Mouse (Mus musculus) embryo, embryonic 9.5 days (tissue): ENCODE data around the gene Spire2.

Experiments used
- DNase-seq: peaks from one replicate; pipeline ENCODE4 v3.0.0-alpha.2; 2017; ENCODE audit errors: extremely low spot score

The Spire2 gene

GRCm38 (mm10) chr8:123333864-123334263 lies 1.4 kb downstream of the Spire2 start:
- no peak for DNase-seq

DNA sequence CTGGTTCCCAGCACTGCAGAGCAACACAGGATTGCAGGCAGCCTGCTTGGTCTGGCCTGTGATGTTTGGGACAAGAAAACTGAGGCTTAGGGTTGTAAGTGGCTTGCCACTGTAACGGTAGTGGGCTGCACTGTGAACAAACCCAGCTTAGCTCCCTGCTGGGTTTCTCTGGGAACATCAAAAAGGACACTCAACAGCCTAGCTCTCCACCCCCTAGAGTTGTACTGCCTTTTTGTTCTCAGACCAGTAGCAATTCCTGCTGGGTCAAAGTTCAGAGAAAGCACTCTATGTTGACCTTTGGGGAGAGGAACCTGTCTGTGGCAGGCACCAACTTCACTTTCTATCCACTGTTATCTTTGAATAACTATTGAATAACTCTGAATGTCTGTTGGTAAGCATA lies 2.0 kb downstream of the Spire2 start:
- DNase-seq, result no peak

DNA sequence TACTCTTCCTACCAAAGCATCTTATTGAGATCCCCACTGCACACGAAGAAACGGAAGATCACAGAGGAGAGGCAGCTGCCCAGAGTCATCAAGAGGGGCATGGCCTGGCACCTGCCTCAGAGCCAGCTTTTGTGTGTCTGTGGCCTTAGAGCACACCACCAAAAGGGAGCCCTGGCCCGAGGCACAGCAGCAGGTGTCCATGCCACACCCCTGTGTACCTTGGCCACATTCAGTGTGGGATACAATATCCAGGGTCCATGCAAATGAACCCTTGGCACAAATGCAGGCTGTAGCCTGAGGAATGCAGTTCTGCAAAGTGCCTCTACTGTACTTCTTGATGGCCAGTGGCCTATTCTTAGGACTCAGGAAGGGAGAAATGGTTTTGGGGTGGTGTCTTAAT lies 5.0 kb downstream of the Spire2 start:
- no peak for DNase-seq

DNA sequence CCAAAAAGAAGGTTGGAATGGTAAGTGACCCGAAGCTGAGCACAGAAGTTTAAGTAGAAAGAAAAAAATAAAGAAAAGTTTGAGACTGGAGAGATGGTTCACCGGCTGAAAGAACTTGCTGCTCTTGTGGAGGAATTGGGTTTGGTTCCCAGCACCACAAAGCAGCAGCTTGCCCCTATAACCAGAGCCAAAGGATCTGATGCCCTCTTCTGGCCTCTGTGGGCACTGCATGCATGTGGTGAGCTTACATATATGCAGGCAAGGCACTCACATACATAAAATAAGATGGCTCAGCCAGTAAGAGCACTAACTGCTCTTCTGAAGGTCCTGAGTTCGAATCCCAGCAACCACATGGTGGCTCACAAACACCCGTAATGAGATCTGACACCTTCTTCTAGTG lies 7.6 kb downstream of the Spire2 start:
- no peak for DNase-seq

DNA sequence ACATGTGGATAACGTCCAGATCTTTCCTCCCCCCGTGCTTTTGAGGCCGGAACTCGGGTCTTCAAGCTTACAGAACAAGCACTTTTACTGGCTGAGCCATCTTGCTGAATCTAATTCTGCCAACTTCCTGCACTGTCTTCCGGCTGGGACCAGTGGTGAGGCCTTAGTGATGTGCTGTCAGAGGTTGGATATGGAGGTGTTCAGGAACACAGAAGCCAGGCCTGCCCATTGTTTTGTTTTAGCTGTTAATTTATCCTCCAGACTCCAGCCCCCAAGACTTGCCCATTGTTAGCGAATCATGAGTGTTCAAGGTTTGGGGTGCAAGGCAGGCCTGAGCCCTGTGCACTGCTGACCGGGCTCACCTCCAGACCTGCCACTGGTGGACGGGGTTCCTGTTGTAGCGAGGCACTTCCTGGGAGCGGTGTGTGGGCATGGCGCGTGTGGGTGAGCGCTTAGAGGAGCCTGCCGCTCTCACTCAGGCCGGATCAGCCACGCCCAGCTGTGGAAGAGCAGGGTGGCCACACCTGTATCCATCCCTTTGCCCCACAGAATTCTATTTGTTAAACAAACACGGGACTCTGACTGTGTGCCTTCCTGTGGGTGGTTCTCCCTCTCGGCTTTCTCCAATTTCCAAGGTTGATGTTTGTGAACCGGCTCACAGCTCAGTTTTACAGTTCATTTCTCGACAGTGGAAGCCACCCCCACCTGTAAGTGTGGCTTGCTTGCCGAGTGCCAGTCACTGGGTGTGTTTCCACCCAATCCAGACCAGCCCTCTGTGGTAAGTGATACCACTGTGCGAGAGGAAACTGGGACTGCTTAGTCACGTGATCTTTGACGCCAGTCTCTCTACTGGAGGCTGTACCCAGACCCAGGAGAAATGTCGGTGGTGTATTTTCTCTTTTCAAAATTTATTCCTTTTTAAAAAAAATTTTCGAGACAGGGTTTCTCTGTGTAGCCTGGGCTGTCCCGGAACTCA lies 8.8 kb downstream of the Spire2 start:
- DNase-seq, result no peak

DNA sequence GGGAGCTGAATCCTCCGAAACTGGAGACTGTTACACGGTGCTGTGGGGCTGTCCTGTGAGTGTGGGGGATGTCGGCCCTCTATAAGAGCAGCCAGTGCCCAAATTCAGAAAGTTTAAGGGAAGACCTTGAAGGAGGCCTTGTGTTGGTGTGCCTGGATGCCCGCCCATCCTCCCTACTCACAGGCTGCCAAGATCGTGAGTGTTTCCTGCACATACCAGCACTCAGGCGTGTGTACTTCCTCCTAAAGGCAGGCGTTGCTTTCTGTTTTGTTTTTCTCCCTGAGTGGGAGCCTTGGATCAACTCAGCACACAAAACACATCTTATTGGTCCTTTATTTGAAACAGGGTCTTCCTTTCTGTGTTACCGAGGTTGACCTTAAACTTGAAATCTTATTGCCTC lies 9.7 kb downstream of the Spire2 start:
- no peak for DNase-seq

GRCm38 (mm10) chr8:123342911-123343310 lies 10.4 kb downstream of the Spire2 start:
- DNase-seq, result no peak

DNA sequence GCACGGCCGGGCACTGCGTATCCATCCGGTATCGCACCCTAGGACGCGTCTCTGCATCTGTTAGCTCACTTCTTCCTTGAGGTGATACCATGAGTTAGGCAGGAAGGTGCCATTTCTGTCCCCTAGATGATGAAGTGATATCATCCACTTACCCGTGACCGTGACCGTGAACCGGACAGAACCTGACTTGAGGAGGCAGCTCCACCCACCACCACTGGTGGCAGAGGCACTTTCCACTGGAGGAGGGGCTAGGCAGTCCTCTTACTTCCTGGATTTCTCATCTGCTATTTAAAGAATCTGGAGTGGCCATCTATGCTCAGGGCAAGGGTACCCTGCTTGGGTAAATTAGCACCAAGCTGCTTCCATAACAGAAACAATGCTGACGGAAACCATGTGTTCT lies 10.9 kb downstream of the Spire2 start:
- no peak for DNase-seq

DNA sequence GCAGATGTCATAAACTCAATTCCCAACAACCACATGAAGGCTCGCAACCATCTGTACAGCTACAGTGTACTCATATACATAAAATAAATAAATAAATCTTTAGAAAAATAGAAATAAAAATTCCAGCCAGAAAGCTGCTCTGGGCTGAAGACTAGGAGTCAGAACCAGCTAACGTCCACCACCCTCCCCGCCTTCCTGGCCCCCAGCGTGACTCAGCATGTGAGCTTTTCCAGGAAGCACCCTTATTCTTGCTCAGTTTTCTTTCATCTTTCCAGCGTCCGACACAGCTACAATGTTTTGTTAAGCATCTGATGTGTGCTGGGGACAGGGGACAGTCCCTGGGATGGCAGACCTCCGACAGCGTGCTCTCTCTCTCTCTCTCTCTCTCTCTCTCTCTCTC lies 12.6 kb downstream of the Spire2 start:
- DNase-seq, result no peak

DNA sequence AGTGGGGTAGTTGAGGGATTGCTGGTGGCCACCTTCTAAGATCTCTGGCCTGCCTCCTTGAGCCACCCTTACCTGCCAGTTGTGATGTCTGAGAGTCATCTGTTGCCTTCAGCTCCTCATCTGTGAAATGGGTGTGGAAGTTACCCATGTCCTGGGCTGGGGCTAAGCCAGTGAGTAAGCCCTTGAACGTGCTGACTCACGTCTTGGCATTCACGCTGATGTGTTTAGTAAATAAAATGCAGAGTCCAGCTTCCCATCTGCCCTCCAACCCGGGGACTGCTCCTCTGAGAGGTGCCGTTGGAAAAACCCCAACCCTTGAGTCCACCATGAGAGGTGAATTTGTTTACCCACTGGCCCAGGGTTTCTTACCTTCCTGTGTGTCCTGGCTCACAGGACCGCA lies 13.3 kb downstream of the Spire2 start:
- no peak for DNase-seq

- no peak for DNase-seq
Measured at GRCm38 (mm10) chr8:123347293-123347692, 14.8 kb downstream of the Spire2 start.

GRCm38 (mm10) chr8:123348237-123348843 lies 15.8 kb downstream of the Spire2 start:
- DNase-seq, result no peak

- DNase-seq, result no peak
Measured at GRCm38 (mm10) chr8:123349073-123349472, 16.6 kb downstream of the Spire2 start.

DNA sequence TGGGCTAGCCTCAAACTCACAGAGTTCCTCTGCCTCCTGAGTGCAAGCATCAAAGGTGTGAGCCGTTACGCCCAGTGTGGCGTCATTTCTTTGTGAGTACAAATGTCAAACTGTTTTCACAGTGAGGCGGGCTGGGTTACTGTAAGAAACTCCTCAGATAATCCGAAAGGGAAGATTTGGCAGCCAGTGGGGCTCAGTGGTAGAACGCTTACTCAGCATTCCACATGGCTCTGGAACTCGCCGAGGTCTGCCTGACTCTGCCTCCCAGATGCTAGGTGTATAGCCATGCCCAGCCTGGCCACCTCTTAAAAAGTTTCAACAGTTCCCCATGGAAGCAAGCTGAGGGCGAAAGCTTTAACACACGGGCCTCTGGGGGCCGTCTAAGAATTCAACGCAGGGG lies 19.6 kb downstream of the Spire2 start:
- no peak for DNase-seq

- peak; percentile 33 for DNase-seq
Measured at GRCm38 (mm10) chr8:123352786-123353185, 20.3 kb downstream of the Spire2 start.

- no peak for DNase-seq
Measured at GRCm38 (mm10) chr8:123353216-123353615, 20.7 kb downstream of the Spire2 start.

GRCm38 (mm10) chr8:123361082-123361739 lies 28.7 kb downstream of the Spire2 start:
- peak; percentile 88 for DNase-seq

DNA sequence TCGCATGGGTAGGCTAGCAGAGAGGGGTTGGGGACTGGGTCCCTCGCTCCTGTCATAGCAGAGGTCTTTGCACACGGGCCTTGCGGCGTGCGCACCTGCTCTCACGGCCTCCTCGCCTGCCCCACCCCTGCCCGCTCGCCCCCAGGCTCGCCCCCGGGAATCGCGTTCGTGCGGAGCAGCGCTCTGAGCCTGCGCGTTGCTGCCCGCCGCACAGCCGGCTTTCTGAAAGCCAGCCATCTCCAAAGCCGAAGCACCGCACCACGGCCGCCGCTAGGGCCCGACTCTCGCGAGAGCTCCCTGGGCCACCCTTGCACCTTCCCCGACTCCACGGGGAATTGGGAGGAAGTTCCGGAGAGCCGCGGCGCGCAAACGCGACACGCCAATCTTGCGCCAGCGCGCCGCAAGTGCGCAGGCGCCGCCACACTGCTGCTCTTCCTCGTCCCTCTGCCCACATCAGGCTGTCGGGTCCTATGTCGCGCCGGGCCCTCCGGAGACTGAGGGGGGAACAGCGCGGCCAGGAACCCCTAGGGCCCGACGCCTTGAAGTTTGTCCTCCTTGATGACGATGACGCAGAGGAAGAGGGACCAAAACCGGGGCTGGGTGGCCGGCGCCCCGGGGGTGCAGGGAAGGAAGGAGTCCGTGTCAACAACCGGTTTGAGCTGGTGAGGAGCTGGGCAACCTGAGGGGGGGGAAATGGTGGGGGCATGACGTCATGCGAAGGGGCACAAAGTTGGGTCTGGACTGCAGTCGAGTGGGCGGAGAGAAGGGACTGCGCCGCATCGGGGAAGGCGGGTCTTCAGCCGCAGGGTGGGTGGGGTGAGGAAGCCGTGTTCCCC lies 41.1 kb downstream of the Spire2 start, which contains the start of gene Tcf25:
TSS of gene Tcf25 (plus strand) at position 351 of the 836 bp plus-strand sequence.
- DNase-seq, result peak; percentile 97

GRCm38 (mm10) chr8:123374239-123374578 lies 41.7 kb downstream of the Spire2 start:
- DNase-seq, result peak; percentile 96

- DNase-seq, result no peak
Measured at GRCm38 (mm10) chr8:123375701-123376100, 43.2 kb downstream of the Spire2 start.

GRCm38 (mm10) chr8:123376106-123376505 lies 43.6 kb downstream of the Spire2 start:
- no peak for DNase-seq

DNA sequence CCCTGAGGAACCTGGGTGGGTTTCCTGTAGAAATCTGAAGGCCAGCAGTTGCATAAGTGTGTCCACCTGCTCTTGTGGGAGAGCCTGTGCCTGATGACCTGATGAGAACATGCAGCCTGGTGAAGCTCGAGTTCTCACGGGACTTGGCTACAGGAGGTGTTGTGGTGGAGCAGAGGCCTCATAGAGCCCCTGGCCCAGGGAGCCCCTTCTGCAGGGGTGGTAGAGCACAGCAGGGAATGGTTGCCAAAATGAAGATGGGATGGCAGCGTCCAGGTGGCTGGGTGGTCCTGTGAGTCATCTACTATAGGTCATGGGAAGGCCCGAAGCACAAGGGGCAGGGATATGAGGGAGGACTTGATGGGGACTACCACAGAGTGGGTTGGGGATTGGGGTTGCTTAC lies 49.2 kb downstream of the Spire2 start:
- no peak for DNase-seq
